Mouse (Mus musculus) midbrain, embryonic 10.5 days (tissue): ENCODE results near the gene Tmppe. TPM values are rescaled to one million over a fixed set of nuclear protein-coding genes. Genes with fewer than 3 reads are reported as not detected.

Experiments used
- DNase-seq: peaks from one replicate; pipeline ENCODE4 v3.0.0-alpha.2; 2017; ENCODE audit warnings: low spot score
- H3K27ac ChIP-seq: fragments of 300-500 bp; sonication (generic); replicated peaks from 2 replicates; pipeline ENCODE4 v1.5.1; 2016; ENCODE audit warnings: mild to moderate bottlenecking
- H3K27me3 ChIP-seq: fragments of 300-500 bp; sonication (generic); 2 replicates; pipeline ENCODE4 v1.6.1; 2016; ENCODE audit warnings: low read depth, mild to moderate bottlenecking; ENCODE audit not compliant: poor library complexity, severe bottlenecking
- H3K36me3 ChIP-seq: fragments of 300-500 bp; sonication (generic); 2 replicates; pipeline ENCODE4 v1.6.1; 2016; ENCODE audit warnings: mild to moderate bottlenecking, moderate library complexity
- H3K4me1 ChIP-seq: fragments of 300-500 bp; sonication (generic); 2 replicates; pipeline ENCODE4 v1.6.1; 2016
- H3K4me3 ChIP-seq: fragments of 300-500 bp; sonication (generic); 2 replicates; pipeline ENCODE4 v1.5.1; 2016; ENCODE audit warnings: mild to moderate bottlenecking, moderate library complexity
- H3K9me3 ChIP-seq: fragments of 300-500 bp; sonication (generic); replicated peaks from 2 replicates; pipeline ENCODE4 v1.6.1; 2016; ENCODE audit warnings: mild to moderate bottlenecking
- WGBS: fragments of 180-500 bp; shearing (Covaris S2); methylation state at CpG from one replicate; pipeline ENCODE4 v1.1.7; 2016; 5-methylcytosine and 5-hydroxymethylcytosine counted together
- polyA plus RNA-seq: library from polyadenylated mRNA; unstranded; fragments of >200 nt; fragmentation: Nextera tagmentation; extraction: Ambion mirVana; gene quantifications from 2 replicates; pipeline ENCODE4 v1.2.1, GENCODE M21; 2016

The Tmppe gene
- polyA plus RNA-seq, 1 experiment from 2014 or later = 11.6 TPM

GRCm38 (mm10) chr9:114427425-114427824 lies 26.5 kb downstream of the Tmppe start:
- DNase-seq = no peak
- Histone ChIP-seq H3K4me1 (peaks cover 7% of the 10 kb centered on the region; the same call in 1 of the 2 replicates), H3K4me3 (no peak overlapping the region), H3K9me3 (peaks cover 11% of the 10 kb centered on the region), H3K36me3 (peaks cover 35% of the 10 kb centered on the region), H3K27ac (no peak overlapping the region), H3K27me3 (no peaks in the 10 kb centered on the region)
- 93% methylated on average over 8 of the region's 8 CpGs for WGBS

DNA sequence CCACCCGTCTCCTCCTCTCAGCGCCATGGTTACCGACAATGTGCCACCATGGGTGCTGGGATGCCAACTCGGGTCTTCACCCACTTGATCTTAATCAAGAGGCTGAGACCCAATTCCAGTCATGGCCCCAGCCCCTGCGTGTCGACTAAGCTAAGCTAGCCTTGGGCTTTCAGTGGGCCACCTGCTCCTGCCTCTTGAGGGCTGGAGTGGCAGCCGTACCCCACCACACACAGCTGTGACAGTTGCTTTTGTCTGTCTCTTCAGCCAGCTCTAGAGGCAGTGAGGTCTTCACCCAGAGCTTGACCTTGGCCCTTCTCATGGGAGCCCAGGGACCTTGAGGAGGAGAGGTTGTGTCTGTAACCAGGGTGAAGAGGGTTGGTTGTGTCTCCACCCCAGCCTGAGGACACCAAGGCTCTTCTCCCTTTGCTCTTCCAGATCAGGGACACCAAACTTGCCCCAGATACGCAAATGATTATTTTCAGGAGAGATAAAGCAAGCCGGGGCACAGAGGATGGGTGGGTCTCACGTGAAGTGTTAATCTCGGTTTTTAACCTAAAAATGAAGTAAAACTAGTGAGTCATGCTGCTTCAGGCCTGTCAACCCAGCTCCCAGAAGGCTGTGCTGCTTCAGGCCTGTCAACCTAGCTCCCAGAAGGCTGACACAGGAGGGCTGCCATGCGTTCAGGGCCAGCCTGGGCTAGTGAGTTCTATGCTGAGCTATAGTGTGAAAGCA lies 27.4 kb downstream of the Tmppe start:
- Histone ChIP-seq H3K4me1 (peaks cover 7% of the 10 kb centered on the region; the same call in 1 of the 2 replicates), H3K27me3 (no peaks in the 10 kb centered on the region), H3K36me3 (peaks cover 33% of the 10 kb centered on the region)

DNA sequence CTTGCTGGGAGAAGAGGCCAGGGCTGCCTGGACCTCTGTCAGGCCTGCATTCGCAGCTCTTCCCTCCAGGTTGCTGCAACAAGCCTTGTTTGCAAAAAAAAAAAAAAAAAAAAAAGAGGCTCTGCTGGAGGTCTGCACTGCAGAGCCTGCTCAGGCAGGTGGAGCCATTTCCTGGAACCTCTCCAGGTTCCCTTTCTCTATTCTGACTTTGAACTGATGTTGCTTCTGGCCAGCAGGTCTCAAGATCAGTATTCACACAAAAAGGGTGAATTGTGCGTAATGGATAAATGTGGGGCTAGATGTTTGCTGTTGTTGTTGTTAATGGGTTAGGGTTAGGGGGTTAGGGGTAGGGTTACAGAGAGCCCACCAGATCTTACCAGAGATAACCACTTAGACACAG lies 34.8 kb downstream of the Tmppe start:
- 81% methylated on average over 2 of the region's 2 CpGs for WGBS
- H3K4me3 ChIP-seq = no peak overlapping the region
- no peak for DNase-seq
- no peak overlapping the region for H3K27ac ChIP-seq
- H3K27me3 ChIP-seq = no peaks in the 10 kb centered on the region
- peaks cover 44% of the 10 kb centered on the region for H3K36me3 ChIP-seq
- no peaks in the 10 kb centered on the region for H3K4me1 ChIP-seq
- peaks cover 8% of the 10 kb centered on the region; the same call in 1 of the 2 replicates for H3K9me3 ChIP-seq

More for the DNA sequence above, 27.4 kb downstream of the Tmppe start:
- Histone ChIP-seq H3K4me3 (no peak overlapping the region), H3K27ac (no peak overlapping the region), H3K9me3 (peaks cover 11% of the 10 kb centered on the region)
- DNase-seq = no peak
- 88% methylated on average over 12 of the region's 12 CpGs for whole genome bisulfite sequencing

DNA sequence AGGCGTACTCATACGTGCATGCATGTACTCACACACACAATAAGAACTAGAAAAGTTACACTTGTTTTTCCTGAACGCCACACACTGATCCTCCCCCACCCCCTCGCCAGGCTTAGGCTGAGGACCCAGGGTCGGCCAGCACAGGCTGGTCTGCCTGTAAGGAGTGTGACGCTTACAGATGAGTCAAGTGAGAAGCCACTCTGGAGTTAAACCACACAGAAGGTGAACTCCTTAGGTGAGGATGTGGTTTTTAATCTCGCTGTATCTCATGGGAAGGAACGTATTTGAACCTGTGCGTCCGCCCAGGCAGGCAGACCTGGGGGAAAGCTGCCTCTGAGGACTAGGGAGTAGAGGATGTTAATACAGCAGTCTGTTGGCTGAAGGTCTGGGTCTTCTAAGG lies 39.6 kb downstream of the Tmppe start:
- 86% methylated on average over 10 of the region's 10 CpGs for WGBS
- no peak for DNase-seq
- H3K27me3 ChIP-seq = no peaks in the 10 kb centered on the region
- no peak overlapping the region for H3K27ac ChIP-seq
- peaks cover 31% of the 10 kb centered on the region for H3K36me3 ChIP-seq
- H3K4me1 ChIP-seq = no peaks in the 10 kb centered on the region
- no peak overlapping the region for H3K4me3 ChIP-seq
- H3K9me3 ChIP-seq = peaks cover 8% of the 10 kb centered on the region; the same call in 1 of the 2 replicates

- Histone ChIP-seq H3K9me3 (no peaks in the 10 kb centered on the region), H3K4me1 (no peaks in the 10 kb centered on the region)
- WGBS = 89% methylated on average over 9 of the region's 9 CpGs
These were observed 41.3 kb downstream of the Tmppe start for GRCm38 (mm10) chr9:114442225-114442624.

GRCm38 (mm10) chr9:114442893-114443292 lies 42.0 kb downstream of the Tmppe start:
- 84% methylated on average over 9 of the region's 9 CpGs for WGBS
- Histone ChIP-seq H3K4me1 (no peaks in the 10 kb centered on the region), H3K36me3 (peaks cover 12% of the 10 kb centered on the region), H3K27me3 (no peaks in the 10 kb centered on the region), H3K9me3 (no peaks in the 10 kb centered on the region), H3K4me3 (no peak overlapping the region), H3K27ac (no peak overlapping the region)
- DNase-seq = no peak

More at GRCm38 (mm10) chr9:114442225-114442624, 41.3 kb downstream of the Tmppe start:
- Histone ChIP-seq H3K27ac (no peak overlapping the region), H3K4me3 (no peak overlapping the region), H3K36me3 (peaks cover 14% of the 10 kb centered on the region), H3K27me3 (no peaks in the 10 kb centered on the region)
- no peak for DNase-seq

DNA sequence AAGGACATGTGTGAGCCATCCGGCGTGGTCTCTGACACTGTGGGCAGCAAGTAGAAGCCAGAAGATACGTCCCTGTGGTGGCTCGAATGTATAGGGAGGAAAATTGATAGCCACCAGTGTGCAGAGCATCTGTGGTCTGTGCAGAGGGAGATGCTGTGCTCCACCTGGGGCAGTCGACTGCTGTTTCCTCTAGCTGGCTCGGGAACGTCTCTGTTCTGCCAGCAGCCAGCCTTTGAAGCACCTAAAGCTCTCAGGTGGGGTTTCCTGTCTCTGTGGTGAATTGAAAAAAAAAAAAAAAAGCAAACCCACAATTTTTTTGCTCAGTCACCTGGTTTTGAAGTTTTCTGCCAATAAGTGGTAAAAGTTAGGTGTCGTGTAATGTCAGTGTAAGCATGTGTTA lies 42.4 kb downstream of the Tmppe start:
- Histone ChIP-seq H3K4me3 (no peak overlapping the region), H3K27ac (no peak overlapping the region), H3K36me3 (peaks cover 9% of the 10 kb centered on the region), H3K9me3 (no peaks in the 10 kb centered on the region), H3K4me1 (no peaks in the 10 kb centered on the region), H3K27me3 (no peaks in the 10 kb centered on the region)
- WGBS = 94% methylated on average over 8 of the region's 8 CpGs
- DNase-seq = no peak

DNA sequence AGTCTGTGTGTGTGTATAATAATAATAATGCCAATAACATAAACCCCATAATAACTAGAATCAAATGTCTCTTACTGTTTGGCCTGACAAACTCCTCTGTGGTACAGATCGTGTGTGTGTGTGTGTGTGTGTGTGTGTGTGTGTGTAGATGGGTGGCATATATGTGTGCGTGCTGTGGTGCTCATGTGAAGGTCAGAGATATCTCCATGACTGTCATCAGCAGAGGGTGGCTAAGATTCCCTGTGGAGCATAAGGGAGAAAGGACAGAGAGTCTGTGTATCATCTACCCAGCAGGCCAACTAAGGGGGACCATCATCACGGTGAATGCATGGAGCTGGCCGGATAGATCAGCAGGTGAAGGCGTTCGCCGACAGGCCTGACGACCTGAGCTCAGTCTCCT lies 46.0 kb downstream of the Tmppe start:
- Histone ChIP-seq H3K4me1 (no peaks in the 10 kb centered on the region), H3K27me3 (no peaks in the 10 kb centered on the region), H3K27ac (no peak overlapping the region), H3K9me3 (no peaks in the 10 kb centered on the region), H3K36me3 (peaks cover 7% of the 10 kb centered on the region), H3K4me3 (no peak overlapping the region)
- DNase-seq = no peak
- 95% methylated on average over 8 of the region's 8 CpGs for WGBS

GRCm38 (mm10) chr9:114448700-114449099 lies 47.8 kb downstream of the Tmppe start:
- Histone ChIP-seq H3K4me3 (no peak overlapping the region), H3K4me1 (no peaks in the 10 kb centered on the region), H3K27ac (no peak overlapping the region), H3K27me3 (no peaks in the 10 kb centered on the region), H3K36me3 (0 out of 2 replicates have a peak, but pooled peaks cover 2% of the 10 kb centered on the region), H3K9me3 (no peaks in the 10 kb centered on the region)
- WGBS = 75% methylated on average over 5 of the region's 5 CpGs
- no peak for DNase-seq

- no peak for DNase-seq
- no peak overlapping the region for H3K4me3 ChIP-seq
- no peaks in the 10 kb centered on the region for H3K9me3 ChIP-seq
- 88% methylated on average over 13 of the region's 13 CpGs for WGBS
- H3K4me1 ChIP-seq = no peaks in the 10 kb centered on the region
- 0 out of 2 replicates have a peak, but pooled peaks cover under 1% of the 10 kb centered on the region for H3K36me3 ChIP-seq
- no peaks in the 10 kb centered on the region for H3K27me3 ChIP-seq
- no peak overlapping the region for H3K27ac ChIP-seq
These were observed 48.3 kb downstream of the Tmppe start for GRCm38 (mm10) chr9:114449120-114449754.

DNA sequence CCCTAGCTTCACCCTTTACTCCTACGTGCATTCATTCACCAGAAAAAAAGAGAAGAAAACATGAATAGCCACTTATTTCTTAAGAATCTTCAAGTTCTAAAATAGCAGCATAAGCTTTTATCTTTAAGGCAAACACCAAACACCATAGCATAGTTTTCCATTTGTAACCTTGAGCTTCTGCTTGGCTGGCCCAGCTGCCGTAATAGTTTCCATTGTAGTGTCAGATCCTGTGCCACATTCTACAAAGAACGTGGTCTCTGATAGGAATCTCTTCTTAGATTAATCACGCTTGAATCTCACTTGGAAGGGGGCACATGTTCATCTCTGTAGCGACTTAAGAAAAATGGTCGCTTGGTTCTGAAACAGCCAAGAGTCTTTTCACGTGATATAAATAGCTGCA lies 50.7 kb downstream of the Tmppe start:
- Histone ChIP-seq H3K27ac (no peak overlapping the region), H3K36me3 (no peaks in the 10 kb centered on the region), H3K27me3 (no peaks in the 10 kb centered on the region), H3K4me1 (no peaks in the 10 kb centered on the region), H3K9me3 (no peaks in the 10 kb centered on the region), H3K4me3 (no peak overlapping the region)
- WGBS = 90% methylated on average over 7 of the region's 7 CpGs
- DNase-seq = no peak

GRCm38 (mm10) chr9:114452418-114452817 lies 51.5 kb downstream of the Tmppe start:
- Histone ChIP-seq H3K27ac (no peak overlapping the region), H3K9me3 (no peaks in the 10 kb centered on the region), H3K4me1 (no peaks in the 10 kb centered on the region), H3K27me3 (no peaks in the 10 kb centered on the region), H3K4me3 (no peak overlapping the region), H3K36me3 (peaks cover 5% of the 10 kb centered on the region)
- 94% methylated on average over 6 of the region's 6 CpGs for WGBS
- DNase-seq = no peak

- no peaks in the 10 kb centered on the region for H3K9me3 ChIP-seq
- DNase-seq = no peak
These were observed 54.5 kb downstream of the Tmppe start for GRCm38 (mm10) chr9:114455420-114455819.

More at GRCm38 (mm10) chr9:114455420-114455819, 54.5 kb downstream of the Tmppe start:
- Histone ChIP-seq H3K4me1 (no peaks in the 10 kb centered on the region), H3K4me3 (no peak overlapping the region), H3K36me3 (peaks cover 17% of the 10 kb centered on the region), H3K27ac (no peak overlapping the region), H3K27me3 (no peaks in the 10 kb centered on the region)
- 79% methylated on average over 2 of the region's 2 CpGs for WGBS
